Mouse (Mus musculus): ENCODE measurements around the gene Rsad2.

DNA sequence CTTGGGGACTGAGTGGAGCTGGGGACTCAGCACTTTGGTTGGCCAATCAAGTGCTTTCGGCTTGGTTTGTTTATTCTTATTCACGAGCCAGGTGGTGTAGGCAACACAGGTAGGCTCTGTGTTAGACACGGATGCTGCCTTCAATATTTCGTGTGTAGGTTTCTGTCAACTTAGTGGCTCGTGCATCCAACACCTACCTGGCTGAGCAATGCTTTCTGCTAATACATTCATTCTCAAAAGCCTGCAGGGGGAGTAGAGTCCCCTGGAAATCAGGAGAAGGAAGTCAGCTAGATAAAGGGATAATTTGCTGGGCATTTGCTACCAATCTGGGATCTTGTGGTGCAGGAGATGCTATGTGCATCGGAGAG is 13.8 kb upstream of the Rsad2 start:
- TF ChIP-seq CTCF (IDR thresholded peaks at IDR 0.05; ENCODE audit: low read depth, low read length), result no peak
- no peak for TF ChIP-seq TAL1 (conservative IDR thresholded peaks at IDR 0.05; ENCODE audit: low read depth, low read length)

Data from G1E (cell line).